Mouse (Mus musculus) cortical plate, adult 2 months (tissue): ENCODE results near the gene Parl.

Experiments
- CTCF ChIP-seq: fragments of 200-500 bp; IDR thresholded peaks from 2 replicates; pipeline ENCODE4 v1.5.1; 2011; ENCODE audit warnings: mild to moderate bottlenecking, control low read depth, low read length; ENCODE audit not compliant: insufficient read depth; ENCODE audit errors: extremely low read depth
- POLR2A ChIP-seq: fragments of 200-500 bp; IDR thresholded peaks from 2 replicates; pipeline ENCODE4 v1.6.1; 2011; ENCODE audit warnings: mild to moderate bottlenecking, low read length, control low read depth; ENCODE audit not compliant: insufficient read depth; ENCODE audit errors: extremely low read depth

DNA sequence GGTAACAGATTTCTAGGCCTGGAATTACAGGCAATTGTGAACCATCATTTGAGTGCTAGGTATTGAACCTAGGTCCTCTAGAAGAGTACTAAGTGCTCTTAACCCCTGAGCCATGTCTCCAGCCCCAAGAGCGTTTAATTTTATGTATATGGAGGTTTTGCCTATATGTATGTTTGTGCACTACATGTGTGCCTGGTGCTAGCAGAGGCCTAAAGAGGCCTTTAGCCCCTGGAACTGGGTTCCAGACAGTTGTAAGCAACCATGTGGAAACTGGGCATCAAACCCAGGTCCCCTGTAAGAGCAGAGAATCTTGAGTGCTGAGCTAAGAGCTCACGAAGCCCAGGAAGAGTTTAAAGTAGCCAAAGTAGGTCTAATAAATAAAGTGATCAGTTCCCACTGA is 2.1 kb downstream of the Parl start:
- no peak for TF ChIP-seq CTCF
- TF ChIP-seq POLR2A: no peak
